Mouse (Mus musculus) hindbrain, embryonic 12.5 days (tissue): ENCODE measurements around the gene Cnot8. TPM values are rescaled to one million over a fixed set of nuclear protein-coding genes. Genes with fewer than 3 reads are reported as not detected.
"Not testable (repeated sequence)": the region's sequence is repeated elsewhere in the genome, so short reads cannot be mapped to it uniquely, and the experiment has no call there.

Source experiments
- ATAC-seq: fragments of 200-750 bp; cut with Nextera tagmentation; 2 replicates; pipeline ENCODE4 v1.8.0; 2017; ENCODE audit warnings: moderate TSS enrichment; ENCODE audit not compliant: low FRiP score
- H3K27ac ChIP-seq: fragments of 300-500 bp; sonication (generic); 2 replicates; pipeline ENCODE4 v1.5.1; 2016; ENCODE audit warnings: mild to moderate bottlenecking
- H3K27me3 ChIP-seq: fragments of 300-500 bp; sonication (generic); 2 replicates; pipeline ENCODE4 v1.6.1; 2016; ENCODE audit warnings: mild to moderate bottlenecking
- H3K36me3 ChIP-seq: fragments of 300-500 bp; sonication (generic); 2 replicates; pipeline ENCODE4 v1.6.1; 2016; ENCODE audit warnings: mild to moderate bottlenecking
- H3K4me1 ChIP-seq: fragments of 300-500 bp; sonication (generic); 2 replicates; pipeline ENCODE4 v1.6.1; 2016
- H3K4me2 ChIP-seq: fragments of 300-500 bp; sonication (generic); replicated peaks from 2 replicates; pipeline ENCODE4 v1.6.1; 2016; ENCODE audit warnings: mild to moderate bottlenecking
- H3K4me3 ChIP-seq: fragments of 300-500 bp; sonication (generic); 2 replicates; pipeline ENCODE4 v1.5.1; 2016; ENCODE audit warnings: mild to moderate bottlenecking
- H3K9ac ChIP-seq: fragments of 300-500 bp; sonication (generic); 2 replicates; pipeline ENCODE4 v1.6.1; 2016; ENCODE audit warnings: mild to moderate bottlenecking, moderate library complexity
- H3K9me3 ChIP-seq: fragments of 300-500 bp; sonication (generic); replicated peaks from 2 replicates; pipeline ENCODE4 v1.6.1; 2016; ENCODE audit warnings: mild to moderate bottlenecking
- WGBS: fragments of 180-500 bp; shearing (Covaris S2); methylation state at CpG from one replicate; pipeline ENCODE4 v1.1.7; 2016; 5-methylcytosine and 5-hydroxymethylcytosine counted together
- polyA plus RNA-seq: library from polyadenylated mRNA; unstranded; fragments of >200 nt; fragmentation: Nextera tagmentation; extraction: Ambion mirVana; gene quantifications from 2 replicates; pipeline ENCODE4 v1.2.1, GENCODE M21; 2016

The Cnot8 gene
- polyA plus RNA-seq, 1 experiment from 2014 or later: 105 TPM

- no peaks in the 10 kb centered on the region for H3K9me3 ChIP-seq
- ATAC-seq: no peak
- H3K9ac ChIP-seq: no peak overlapping the region
- 91% methylated on average over 5 of the region's 5 CpGs for WGBS
- no peak overlapping the region for H3K4me2 ChIP-seq
- no peak overlapping the region for H3K4me3 ChIP-seq
- peaks cover 32% of the 10 kb centered on the region for H3K27me3 ChIP-seq
- peaks cover 6% of the 10 kb centered on the region; the same call in 1 of the 2 replicates for H3K4me1 ChIP-seq
- H3K27ac ChIP-seq: no peak overlapping the region
- no peaks in the 10 kb centered on the region for H3K36me3 ChIP-seq
Observed at GRCm38 (mm10) chr11:58096160-58096559, 7.8 kb upstream of the Cnot8 start.

DNA sequence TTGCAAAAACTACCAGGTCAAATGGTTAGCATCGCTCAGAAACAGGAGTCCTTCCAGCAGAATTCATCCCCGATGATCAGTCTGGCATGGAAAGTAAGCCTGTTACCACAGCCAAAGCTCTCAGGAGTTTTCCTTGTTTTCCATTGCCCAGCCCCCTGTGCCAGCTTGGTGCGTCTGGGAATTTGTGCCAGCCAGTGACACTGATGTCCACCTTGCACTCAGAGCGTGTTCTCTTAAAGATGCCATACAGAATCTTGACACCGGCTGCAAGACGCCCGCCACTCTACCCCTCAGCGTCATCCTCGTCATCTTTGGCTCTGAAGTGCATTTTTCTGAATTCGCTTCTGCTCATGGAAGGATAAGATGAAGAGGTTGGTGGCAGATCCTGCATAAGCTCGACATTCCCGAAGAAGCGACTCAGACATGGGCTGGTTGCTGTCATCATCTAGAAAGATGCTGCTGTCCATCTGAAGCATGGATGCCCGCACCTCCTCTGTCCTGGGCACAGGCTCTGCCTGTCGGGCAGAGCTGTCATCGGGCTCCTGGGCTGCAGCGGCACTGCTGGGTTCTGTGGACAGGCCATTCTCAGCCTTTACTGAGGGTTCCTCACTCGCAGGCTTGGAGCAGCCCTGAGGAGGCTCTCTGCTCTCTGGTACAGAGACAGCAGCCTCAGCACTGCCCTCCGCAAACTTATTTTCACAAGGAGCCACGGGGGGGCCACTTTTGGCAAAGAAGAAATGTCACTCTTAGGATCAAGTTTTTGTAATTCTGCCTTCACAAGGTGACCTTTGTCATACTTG lies 6.9 kb upstream of the Cnot8 start:
- ATAC-seq: no peak
- peaks cover 32% of the 10 kb centered on the region for H3K27me3 ChIP-seq
- H3K9me3 ChIP-seq: no peaks in the 10 kb centered on the region
- no peak overlapping the region for H3K9ac ChIP-seq
- no peak overlapping the region for H3K27ac ChIP-seq
- 52% methylated on average over 20 of the region's 20 CpGs for WGBS
- H3K36me3 ChIP-seq: no peaks in the 10 kb centered on the region
- peak overlapping the region; percentile 68 for H3K4me2 ChIP-seq
- no peak overlapping the region for H3K4me3 ChIP-seq
- peaks cover 6% of the 10 kb centered on the region; the same call in 1 of the 2 replicates for H3K4me1 ChIP-seq

DNA sequence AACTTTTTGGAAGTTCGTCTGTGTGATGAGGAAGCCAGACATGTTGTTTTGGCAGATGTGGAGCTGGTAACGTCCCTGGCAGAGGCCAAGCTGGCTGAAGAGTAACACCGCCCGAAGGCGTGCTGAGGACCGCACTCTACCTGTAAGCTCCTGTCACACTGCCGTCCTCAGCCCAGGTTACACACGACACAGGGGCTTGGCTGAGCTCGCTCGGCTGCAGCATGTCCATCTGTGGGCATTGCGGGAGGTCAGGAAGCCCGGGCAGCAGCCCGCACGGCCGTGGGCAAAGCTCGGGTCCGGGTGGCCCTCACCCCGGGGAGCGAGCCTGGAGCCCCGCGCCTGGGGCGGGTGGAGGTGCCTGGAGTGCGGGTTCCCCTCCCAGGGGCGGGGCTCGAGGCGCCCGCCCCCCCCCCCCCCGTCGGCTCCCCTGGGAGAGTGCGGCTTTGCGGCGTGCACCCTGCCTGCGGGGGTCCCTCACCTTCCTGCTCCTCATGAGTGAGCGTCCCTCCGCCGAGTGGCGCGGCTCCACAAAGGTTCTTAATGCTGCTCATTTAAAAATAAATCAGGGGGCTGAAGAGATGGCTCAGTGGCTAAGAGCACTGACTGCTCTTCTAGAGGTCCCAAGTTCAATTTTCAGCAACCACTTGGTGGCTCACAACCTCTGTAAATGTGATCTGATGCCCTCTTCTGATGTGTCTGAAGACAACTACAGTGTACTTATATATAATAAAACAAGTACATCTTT lies 6.2 kb upstream of the Cnot8 start:
- WGBS: 3% methylated on average over 31 of the region's 38 CpGs
- H3K4me3 ChIP-seq: peak overlapping the region; percentile 35
- H3K9ac ChIP-seq: peak overlapping the region; percentile 53
- H3K9me3 ChIP-seq: no peaks in the 10 kb centered on the region
- H3K4me1 ChIP-seq: peaks cover 9% of the 10 kb centered on the region
- peak overlapping the region; percentile 68 for H3K4me2 ChIP-seq
- H3K27me3 ChIP-seq: peaks cover 32% of the 10 kb centered on the region
- no peaks in the 10 kb centered on the region for H3K36me3 ChIP-seq
- no peak for ATAC-seq
- H3K27ac ChIP-seq: no peak overlapping the region

GRCm38 (mm10) chr11:58098366-58098720 lies 5.6 kb upstream of the Cnot8 start:
- H3K4me1 ChIP-seq: peaks cover 15% of the 10 kb centered on the region
- ATAC-seq, H3K9me3 ChIP-seq, H3K27ac ChIP-seq, H3K9ac ChIP-seq, H3K36me3 ChIP-seq: not testable (repeated sequence)
- peak overlapping the region; percentile 35; the same call in 1 of the 2 replicates for H3K4me3 ChIP-seq
- WGBS: 65% methylated on average over 5 of the region's 5 CpGs
- H3K27me3 ChIP-seq: peaks cover 32% of the 10 kb centered on the region
- 0 out of 2 replicates have a peak overlapping the region, but pooled peaks have one; percentile 68 for H3K4me2 ChIP-seq

DNA sequence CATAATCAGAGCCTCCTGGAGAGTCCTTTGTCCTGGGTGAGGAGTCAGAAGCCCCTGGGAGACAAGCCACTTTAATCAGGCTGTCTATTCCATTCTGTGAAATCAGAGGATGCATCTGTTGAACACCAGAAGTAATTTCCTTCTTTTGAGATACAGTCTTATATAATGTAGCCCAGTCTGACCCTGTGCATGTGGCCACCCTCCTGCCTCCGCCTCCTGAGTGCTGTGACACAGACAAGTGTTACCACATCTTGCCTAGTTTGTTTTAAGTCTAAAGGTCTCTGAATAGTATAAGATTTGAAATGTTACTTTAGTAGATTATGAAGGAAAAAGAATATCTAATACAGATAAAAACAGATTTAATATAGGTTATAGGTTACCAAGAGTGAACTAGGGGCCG lies 3.9 kb upstream of the Cnot8 start:
- ATAC-seq: no peak
- 86% methylated on average over 2 of the region's 2 CpGs for WGBS
- Histone ChIP-seq H3K27me3 (peaks cover 32% of the 10 kb centered on the region), H3K36me3 (no peaks in the 10 kb centered on the region), H3K4me3 (no peak overlapping the region), H3K9me3 (no peaks in the 10 kb centered on the region), H3K9ac (no peak overlapping the region), H3K4me1 (peaks cover 19% of the 10 kb centered on the region), H3K4me2 (no peak overlapping the region), H3K27ac (no peak overlapping the region)

DNA sequence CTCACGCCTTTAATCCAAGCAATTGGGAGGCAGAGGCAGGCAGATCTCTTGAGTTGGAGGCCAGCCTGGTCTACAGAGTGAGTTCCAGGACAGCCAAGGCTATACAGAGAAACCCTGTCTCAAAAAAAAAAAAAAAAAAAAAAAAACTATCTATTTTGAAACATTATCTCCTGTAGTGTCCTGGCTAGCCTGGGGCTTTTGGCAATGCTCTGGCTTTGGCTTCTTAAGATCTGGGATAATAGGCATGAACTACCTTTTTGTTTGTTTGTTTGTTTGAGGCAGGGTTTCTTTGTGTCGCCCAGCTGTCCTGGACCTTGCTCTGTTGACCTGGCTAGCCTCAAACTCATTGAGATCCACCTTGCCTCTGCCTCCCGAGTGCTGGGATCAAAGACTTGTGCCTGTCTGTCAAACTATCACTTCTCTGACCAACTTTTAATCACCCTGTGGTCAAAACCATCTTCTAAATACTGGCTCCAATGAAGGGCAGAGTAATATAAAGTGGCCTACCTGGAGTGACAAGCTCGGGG lies 2.7 kb upstream of the Cnot8 start:
- Histone ChIP-seq H3K9ac (no peak overlapping the region), H3K36me3 (no peaks in the 10 kb centered on the region), H3K4me3 (no peak overlapping the region), H3K9me3 (no peaks in the 10 kb centered on the region), H3K4me2 (no peak overlapping the region), H3K27ac (no peak overlapping the region), H3K27me3 (peaks cover 26% of the 10 kb centered on the region), H3K4me1 (peaks cover 24% of the 10 kb centered on the region)
- ATAC-seq: no peak
- 82% methylated on average over 4 of the region's 4 CpGs for WGBS

GRCm38 (mm10) chr11:58102146-58102545 lies 1.8 kb upstream of the Cnot8 start:
- H3K9me3 ChIP-seq: no peaks in the 10 kb centered on the region
- no peak overlapping the region for H3K9ac ChIP-seq
- H3K36me3 ChIP-seq: no peaks in the 10 kb centered on the region
- peaks cover 18% of the 10 kb centered on the region for H3K27me3 ChIP-seq
- no peak overlapping the region for H3K4me3 ChIP-seq
- H3K4me2 ChIP-seq: no peak overlapping the region
- 92% methylated on average over 3 of the region's 3 CpGs for WGBS
- H3K27ac ChIP-seq: no peak overlapping the region
- ATAC-seq: no peak
- peaks cover 24% of the 10 kb centered on the region for H3K4me1 ChIP-seq

DNA sequence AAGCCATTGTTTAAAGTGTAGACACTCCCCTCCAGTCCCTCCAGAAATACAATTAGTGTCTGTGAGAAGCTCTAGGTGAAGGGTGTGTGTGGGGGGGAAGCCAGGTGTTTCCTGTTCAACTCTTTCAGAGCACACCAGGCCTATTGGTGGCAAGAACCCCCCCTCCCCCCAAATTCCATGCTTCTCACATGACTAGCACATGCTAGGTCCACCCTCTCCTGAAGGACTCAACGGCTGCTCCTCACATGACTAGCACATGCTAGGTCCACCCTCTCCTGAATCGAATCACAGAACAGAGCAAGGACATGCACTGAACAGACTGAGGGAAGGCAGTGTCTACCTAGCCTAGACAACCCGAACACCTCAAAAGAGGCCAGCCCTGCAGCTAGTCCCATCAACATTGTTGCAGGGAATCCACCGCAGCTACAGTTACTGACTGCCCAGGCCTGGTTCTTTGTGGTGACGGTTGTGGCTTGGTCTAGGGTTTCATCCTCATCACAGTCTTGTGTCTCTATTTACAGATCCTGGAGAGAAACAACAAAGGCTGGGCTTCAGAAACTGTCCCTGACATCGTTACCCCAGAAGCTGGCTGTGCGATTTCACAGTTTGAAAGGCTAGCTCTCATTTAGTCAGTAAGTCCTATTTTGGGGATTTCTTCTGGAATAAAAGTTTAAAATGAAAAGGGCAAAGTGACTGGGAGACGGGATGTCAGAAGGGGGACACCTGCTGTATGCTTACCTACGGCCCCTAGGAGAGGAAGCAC lies 1.2 kb upstream of the Cnot8 start:
- no peaks in the 10 kb centered on the region for H3K9me3 ChIP-seq
- 0 out of 2 replicates have a peak overlapping the region, but pooled peaks have one; percentile 64 for H3K27ac ChIP-seq
- no peaks in the 10 kb centered on the region for H3K36me3 ChIP-seq
- no peak for ATAC-seq
- WGBS: 89% methylated on average over 9 of the region's 9 CpGs
- H3K27me3 ChIP-seq: peaks cover 12% of the 10 kb centered on the region
- H3K9ac ChIP-seq: peak overlapping the region; percentile 65
- H3K4me3 ChIP-seq: 0 out of 2 replicates have a peak overlapping the region, but pooled peaks have one; percentile 94
- H3K4me1 ChIP-seq: peaks cover 25% of the 10 kb centered on the region
- peak overlapping the region; percentile 83 for H3K4me2 ChIP-seq

GRCm38 (mm10) chr11:58103344-58103653 lies 654 bp upstream of the Cnot8 start:
- Histone ChIP-seq H3K27ac (peak overlapping the region; percentile 64), H3K36me3 (no peaks in the 10 kb centered on the region), H3K9ac (peak overlapping the region; percentile 65), H3K4me2 (peak overlapping the region; percentile 83), H3K4me3 (peak overlapping the region; percentile 94), H3K9me3 (no peaks in the 10 kb centered on the region), H3K4me1 (peaks cover 25% of the 10 kb centered on the region), H3K27me3 (peaks cover 8% of the 10 kb centered on the region)
- ATAC-seq: peak; percentile 65
- WGBS: 61% methylated on average over 13 of the region's 13 CpGs

GRCm38 (mm10) chr11:58104351-58104791 lies 418 bp downstream of the Cnot8 start:
- H3K36me3 ChIP-seq: peaks cover under 1% of the 10 kb centered on the region; the same call in 1 of the 2 replicates
- peak overlapping the region; percentile 88 for H3K9ac ChIP-seq
- peak overlapping the region; percentile 83 for H3K4me2 ChIP-seq
- peak overlapping the region; percentile 84 for H3K27ac ChIP-seq
- peak; percentile 60 for ATAC-seq
- no peaks in the 10 kb centered on the region for H3K27me3 ChIP-seq
- H3K4me1 ChIP-seq: peaks cover 25% of the 10 kb centered on the region
- no peaks in the 10 kb centered on the region for H3K9me3 ChIP-seq
- under 1% methylated on average over 24 of the region's 24 CpGs for WGBS
- H3K4me3 ChIP-seq: peak overlapping the region; percentile 94

- whole genome bisulfite sequencing: 42% methylated on average over 3 of the region's 3 CpGs
- H3K27ac ChIP-seq: no peak overlapping the region
- H3K4me1 ChIP-seq: peaks cover 25% of the 10 kb centered on the region
- H3K9me3 ChIP-seq: no peaks in the 10 kb centered on the region
- H3K9ac ChIP-seq: no peak overlapping the region
- H3K27me3 ChIP-seq: no peaks in the 10 kb centered on the region
- peaks cover 27% of the 10 kb centered on the region for H3K36me3 ChIP-seq
- no peak overlapping the region for H3K4me3 ChIP-seq
- no peak for ATAC-seq
- H3K4me2 ChIP-seq: no peak overlapping the region
Observed at GRCm38 (mm10) chr11:58107009-58107408, 3.1 kb downstream of the Cnot8 start.
